Mouse (Mus musculus) adrenal gland, adult 8-10 months (tissue): ENCODE measurements around the gene Sned1. TPM values are rescaled to one million over a fixed set of nuclear protein-coding genes. Genes with fewer than 3 reads are reported as not detected.

Experiments used
- DNase-seq: peaks from one replicate; pipeline ENCODE4 v3.0.0; 2022
- microRNA-seq, 2 experiments: library from miRNA; unstranded; fragments of <30 nt; microRNA quantifications; one replicate each; pipeline ENCODE4 v1.2.0; 2022
- total RNA-seq, 4 experiments: library from RNA; stranded (reverse); gene quantifications; 2 replicates each; pipeline ENCODE4 v1.2.4; 2022

Gene Sned1
- total RNA-seq, 4 experiments from 2014 or later: 22.2 to 31.9 (median 26.0) TPM

- no peak for DNase-seq
These were observed 88.3 kb downstream of the Sned1 start for GRCm38 (mm10) chr1:93323973-93324372.

- DNase-seq: peak; percentile 24
These were observed 90.8 kb downstream of the Sned1 start for GRCm38 (mm10) chr1:93326446-93326845.

GRCm38 (mm10) chr1:93334621-93335020, 99.0 kb downstream of the Sned1 start:
- DNase-seq: no peak

GRCm38 (mm10) chr1:93342648-93343503, 107.2 kb downstream of the Sned1 start, which contains the start of the genes Ppp1r7 and Pask:
Ppp1r7 (plus strand) TSS chr1:93342854.
Pask (minus strand) TSS chr1:93343482.
- peak; percentile 95 for DNase-seq

GRCm38 (mm10) chr1:93343504-93344047, 107.9 kb downstream of the Sned1 start:
- peak; percentile 93 for DNase-seq

GRCm38 (mm10) chr1:93347176-93347575, 111.5 kb downstream of the Sned1 start:
- DNase-seq: no peak

- no peak for DNase-seq
These were observed 114.1 kb downstream of the Sned1 start for GRCm38 (mm10) chr1:93349701-93350100.

Small RNA genes within 50 kb of the gene (microRNA-seq; reads per million reads assigned to microRNA genes)
- gene Mir6901 (0 reads per million in 2 experiments), gene Mir6902 (0 to 0.35 reads per million in 2 experiments)

Other genes with a start within 250 kb of the Sned1 start
- under 1 TPM in 1 of 4 experiments, not detected in 3; 0.87 TPM for gene Aqp12, start 229.5 kb upstream of the Sned1 start, total RNA-seq
- gene Kif1a, start 133.9 kb upstream of the Sned1 start, total RNA-seq: 10 to 100 TPM; 55.1 to 76.1 (median 69.1) TPM
- under 1 TPM in 1 of 4 experiments, not detected in 3; 0.26 TPM for gene Agxt, start 100.6 kb upstream of the Sned1 start, total RNA-seq
- gene 2310007B03Rik, start 74.9 kb upstream of the Sned1 start, total RNA-seq: not detected
- gene Crocc2, start 67.1 kb upstream of the Sned1 start, total RNA-seq: under 1 TPM in 2 of 4 experiments, not detected in 2; 0.03 TPM
- gene Mterf4, start 70.1 kb downstream of the Sned1 start, total RNA-seq: 10 to 100 TPM; 25.1 to 28.8 (median 26.1) TPM
- gene Ppp1r7, start 107.0 kb downstream of the Sned1 start, total RNA-seq: 10 to 100 TPM; 31.1 to 46.5 (median 35.7) TPM
- 1 to 10 TPM; 4.9 to 7.9 (median 5.8) TPM for gene Pask, start 107.6 kb downstream of the Sned1 start, total RNA-seq
- not detected for gene Ano7, start 138.1 kb downstream of the Sned1 start, total RNA-seq
- gene Hdlbp, start 243.0 kb downstream of the Sned1 start, total RNA-seq: 100 to 1,000 TPM; 299 to 422 (median 334) TPM